In genomic region chr9:4631910-4632309, GRCm38 (mm10) we compare ENCODE assay signal across 18 mouse cellular contexts.
"Had no signal": no experiment of that assay in that cellular context is flagged by ENCODE, and none has a peak within 500 bp of the region (broad histone marks: within the 10 kb centered on the region; RNA-seq: fewer than 3 reads in every experiment).

No protein-coding gene starts in this region.

- ATAC-seq: hindbrain, postnatal 0 days; intestine, embryonic 16.5 days; liver, embryonic 12.5 days had no signal

- DNase-seq: gastrocnemius, adult 2 months; gastrocnemius, postnatal 14 days; gastrocnemius, postnatal 36 days; heart, adult 11 months; heart, adult 2 months; heart, postnatal 14 days; heart, postnatal 36 days; kidney, adult 11 months; kidney, adult 2 months; kidney, adult 9 months; kidney, postnatal 14 days; kidney, postnatal 36 days; layer of hippocampus, adult 9-11 months; layer of hippocampus, postnatal 36 days; left cerebral cortex, postnatal 4 days had no signal
